Mouse (Mus musculus): ENCODE measurements at regions not wholly inside any gene's neighbourhood (a gene's known extent, or its start where the extent isn't known, plus 50 kb on each side); places are given as distances from the start of the nearest gene placed in this dataset.

- H3K4me1 ChIP-seq = no peaks in the 10 kb centered on the region
- no peak overlapping the region for H3K9ac ChIP-seq
- H3K4me3 ChIP-seq = no peak overlapping the region
- no peaks in the 10 kb centered on the region for H3K36me3 ChIP-seq
- no peak overlapping the region for H3K27ac ChIP-seq
- no peaks in the 10 kb centered on the region for H3K9me3 ChIP-seq (replicated peaks)
- no peak for ATAC-seq
- H3K4me2 ChIP-seq = no peak overlapping the region
- no peaks in the 10 kb centered on the region for H3K27me3 ChIP-seq (replicated peaks)
- WGBS (ENCODE audit: insufficient replicate concordance) = 69% methylated on average over 2 of the region's 2 CpGs
Observed at GRCm38 (mm10) chr10:37407487-37407886, 268.8 kb upstream of the Marcks start.

- H3K4me3 ChIP-seq = no peak overlapping the region
- ATAC-seq = no peak
- H3K4me1 ChIP-seq = no peaks in the 10 kb centered on the region
- H3K9me3 ChIP-seq (replicated peaks) = no peaks in the 10 kb centered on the region
- H3K27me3 ChIP-seq (replicated peaks) = no peaks in the 10 kb centered on the region
- no peak overlapping the region for H3K4me2 ChIP-seq
- H3K9ac ChIP-seq = no peak overlapping the region
- no peak overlapping the region for H3K27ac ChIP-seq
- no peaks in the 10 kb centered on the region for H3K36me3 ChIP-seq
- WGBS (ENCODE audit: insufficient replicate concordance) = 81% methylated on average over 4 of the region's 4 CpGs
Observed at GRCm38 (mm10) chr10:37404933-37405332, 266.2 kb upstream of the Marcks start.

DNA sequence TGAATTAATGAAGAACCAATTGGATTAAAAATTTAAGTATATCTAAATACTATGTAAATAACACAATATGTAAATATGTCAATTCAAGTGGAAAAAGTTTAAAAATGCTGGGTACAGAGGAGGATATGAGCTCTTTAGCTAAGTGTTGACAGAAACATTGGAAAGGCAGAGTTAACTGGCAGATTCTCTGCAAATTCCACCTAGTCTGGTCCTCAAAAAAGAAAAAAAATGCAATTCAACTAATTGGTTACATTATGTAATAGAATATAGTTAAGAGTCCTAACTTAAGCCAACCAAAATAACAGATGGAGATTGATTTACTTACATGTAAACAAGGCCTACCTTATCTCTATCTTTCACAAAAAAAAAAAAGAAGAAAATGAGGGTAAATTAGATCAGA lies 265.7 kb upstream of the Marcks start:
- Histone ChIP-seq H3K9me3 (replicated peaks) (no peaks in the 10 kb centered on the region), H3K4me2 (no peak overlapping the region), H3K4me3 (no peak overlapping the region), H3K27me3 (replicated peaks) (no peaks in the 10 kb centered on the region), H3K9ac (no peak overlapping the region), H3K36me3 (no peaks in the 10 kb centered on the region), H3K27ac (no peak overlapping the region), H3K4me1 (no peaks in the 10 kb centered on the region)
- ATAC-seq = no peak

GRCm38 (mm10) chr10:37402376-37402775 lies 263.7 kb upstream of the Marcks start:
- Histone ChIP-seq H3K9ac (no peak overlapping the region), H3K4me1 (peaks cover 4% of the 10 kb centered on the region; the same call in 1 of the 2 replicates), H3K4me3 (no peak overlapping the region), H3K36me3 (no peaks in the 10 kb centered on the region), H3K27ac (no peak overlapping the region), H3K9me3 (replicated peaks) (no peaks in the 10 kb centered on the region), H3K4me2 (no peak overlapping the region), H3K27me3 (replicated peaks) (no peaks in the 10 kb centered on the region)
- ATAC-seq = no peak
- 76% methylated on average over 1 of the region's 1 CpGs for WGBS (ENCODE audit: insufficient replicate concordance)

DNA sequence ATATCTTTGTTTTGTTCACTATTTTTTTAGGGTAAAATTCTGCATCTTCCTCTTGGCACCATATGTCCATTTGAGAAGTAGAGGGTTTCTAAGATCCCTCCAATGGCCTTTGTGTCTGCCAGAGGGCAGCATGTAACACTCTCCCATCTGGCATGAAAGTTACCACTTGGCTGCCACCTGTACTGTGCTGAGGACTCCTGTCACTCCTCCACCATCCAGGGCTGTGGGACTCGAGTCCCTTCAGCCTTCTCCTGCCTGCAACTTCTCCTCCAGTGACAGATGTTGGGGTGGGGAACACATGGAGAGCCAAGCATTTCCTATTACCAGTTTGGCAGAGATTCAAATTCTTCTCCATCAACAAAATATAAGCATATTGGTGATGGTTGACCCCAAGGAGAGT lies 262.3 kb upstream of the Marcks start:
- H3K9ac ChIP-seq = no peak overlapping the region
- H3K4me2 ChIP-seq = no peak overlapping the region
- H3K4me1 ChIP-seq = peaks cover 8% of the 10 kb centered on the region; the same call in 1 of the 2 replicates
- 14% methylated on average over 1 of the region's 1 CpGs for WGBS (ENCODE audit: insufficient replicate concordance)
- H3K4me3 ChIP-seq = no peak overlapping the region
- H3K27ac ChIP-seq = 0 out of 2 replicates have a peak overlapping the region, but pooled peaks have one; percentile 30
- H3K36me3 ChIP-seq = no peaks in the 10 kb centered on the region
- no peaks in the 10 kb centered on the region for H3K9me3 ChIP-seq (replicated peaks)
- H3K27me3 ChIP-seq (replicated peaks) = no peaks in the 10 kb centered on the region
- no peak for ATAC-seq

DNA sequence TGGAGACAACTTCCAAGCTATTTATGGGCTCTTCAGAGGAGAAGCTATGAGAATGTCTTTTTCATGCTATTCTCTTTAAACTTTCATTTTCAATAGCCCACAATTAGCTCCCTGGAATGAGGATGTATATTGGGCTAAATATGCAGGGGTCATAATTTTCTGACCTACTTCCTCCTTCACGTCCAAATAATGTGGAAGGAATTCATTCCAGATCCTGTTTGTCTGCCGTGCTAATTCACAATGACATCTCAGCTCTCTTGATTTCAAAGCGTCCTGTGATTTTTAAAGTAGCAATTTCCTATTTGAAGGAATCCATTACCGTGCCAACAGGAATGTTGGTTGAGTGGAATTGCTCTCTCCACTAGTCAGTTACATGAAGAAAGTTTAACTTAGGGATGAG lies 261.7 kb upstream of the Marcks start:
- H3K36me3 ChIP-seq = no peaks in the 10 kb centered on the region
- no peak overlapping the region for H3K4me2 ChIP-seq
- 32% methylated on average over 4 of the region's 4 CpGs for WGBS (ENCODE audit: insufficient replicate concordance)
- H3K4me1 ChIP-seq = peaks cover 8% of the 10 kb centered on the region; the same call in 1 of the 2 replicates
- no peaks in the 10 kb centered on the region for H3K27me3 ChIP-seq (replicated peaks)
- H3K27ac ChIP-seq = no peak overlapping the region
- no peaks in the 10 kb centered on the region for H3K9me3 ChIP-seq (replicated peaks)
- ATAC-seq = no peak
- no peak overlapping the region for H3K4me3 ChIP-seq
- H3K9ac ChIP-seq = no peak overlapping the region

DNA sequence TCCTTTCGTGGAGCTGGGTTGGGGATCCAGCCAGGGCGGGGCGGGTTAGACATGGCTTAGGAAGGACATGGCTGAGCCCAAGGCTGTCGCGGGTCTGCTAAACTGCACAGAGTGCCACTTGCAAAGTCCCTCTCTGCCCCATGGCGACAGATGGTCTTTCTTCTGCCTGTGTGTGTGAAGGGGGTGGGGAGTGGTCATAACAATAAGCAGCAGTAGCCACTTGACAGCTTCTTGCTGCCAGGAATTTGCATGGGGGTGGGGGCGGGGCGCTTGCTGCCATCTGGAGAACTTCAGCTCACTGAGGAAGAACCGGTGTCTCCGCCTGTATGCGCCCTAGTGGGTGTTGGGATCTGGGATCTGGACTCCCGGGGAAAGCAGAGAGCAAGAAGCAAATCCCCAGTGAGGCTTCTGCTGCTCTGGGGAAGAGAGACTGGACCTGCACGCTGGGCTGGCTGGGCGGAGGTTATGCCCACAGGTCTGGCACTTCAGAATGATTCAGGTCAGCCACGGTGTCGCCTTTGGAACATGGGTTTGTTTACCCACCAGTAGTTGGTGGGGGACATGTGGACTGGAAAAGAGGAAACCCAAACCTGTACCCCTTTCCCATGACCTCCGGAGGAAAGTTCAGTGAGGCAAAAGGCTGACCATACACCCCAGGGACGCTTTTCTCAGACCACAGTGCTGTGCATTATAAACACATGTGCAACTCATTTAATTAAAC lies 258.7 kb upstream of the Marcks start:
- H3K4me1 ChIP-seq = peaks cover 8% of the 10 kb centered on the region; the same call in 1 of the 2 replicates
- peak overlapping the region; percentile 59 for H3K4me2 ChIP-seq
- no peak overlapping the region for H3K27ac ChIP-seq
- no peaks in the 10 kb centered on the region for H3K27me3 ChIP-seq (replicated peaks)
- H3K36me3 ChIP-seq = no peaks in the 10 kb centered on the region
- ATAC-seq = peak; percentile 49
- peak overlapping the region; percentile 23 for H3K4me3 ChIP-seq
- whole genome bisulfite sequencing (ENCODE audit: insufficient replicate concordance) = 7% methylated on average over 18 of the region's 18 CpGs
- H3K9ac ChIP-seq = no peak overlapping the region; the same call in 1 of the 2 replicates
- no peaks in the 10 kb centered on the region for H3K9me3 ChIP-seq (replicated peaks)

DNA sequence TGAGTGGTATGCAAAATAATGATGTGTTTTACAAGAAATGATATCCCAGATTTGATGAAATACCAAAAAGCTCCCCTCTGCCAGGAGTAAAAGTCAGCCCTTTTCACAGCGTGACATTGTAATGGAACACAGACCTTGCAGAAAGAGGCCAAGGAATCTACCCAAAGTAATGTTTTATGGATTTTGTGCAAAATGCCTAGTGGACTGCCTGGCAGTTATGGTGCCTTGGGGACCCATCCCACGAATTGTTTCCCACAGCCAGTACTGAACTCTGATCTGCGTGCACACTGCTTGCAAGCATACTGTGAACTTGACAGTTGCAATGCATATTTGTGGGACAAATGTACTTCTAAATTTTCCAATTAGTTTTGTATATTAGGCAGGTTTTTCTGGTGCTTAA lies 251.3 kb upstream of the Marcks start:
- Histone ChIP-seq H3K27me3 (replicated peaks) (no peaks in the 10 kb centered on the region), H3K9ac (no peak overlapping the region), H3K4me3 (no peak overlapping the region), H3K4me1 (no peaks in the 10 kb centered on the region), H3K36me3 (no peaks in the 10 kb centered on the region), H3K4me2 (no peak overlapping the region), H3K9me3 (replicated peaks) (no peaks in the 10 kb centered on the region), H3K27ac (no peak overlapping the region)
- ATAC-seq = no peak
- 55% methylated on average over 3 of the region's 3 CpGs for WGBS (ENCODE audit: insufficient replicate concordance)

- Histone ChIP-seq H3K27ac (no peak overlapping the region), H3K9ac (no peak overlapping the region), H3K9me3 (replicated peaks) (no peaks in the 10 kb centered on the region), H3K27me3 (replicated peaks) (no peaks in the 10 kb centered on the region), H3K4me3 (no peak overlapping the region), H3K36me3 (no peaks in the 10 kb centered on the region), H3K4me2 (no peak overlapping the region), H3K4me1 (no peaks in the 10 kb centered on the region)
- no peak for ATAC-seq
Observed at GRCm38 (mm10) chr10:37386216-37386615, 247.5 kb upstream of the Marcks start.

- Histone ChIP-seq H3K27me3 (replicated peaks) (no peaks in the 10 kb centered on the region), H3K9me3 (replicated peaks) (no peaks in the 10 kb centered on the region), H3K4me1 (no peaks in the 10 kb centered on the region), H3K4me2 (no peak overlapping the region), H3K27ac (no peak overlapping the region), H3K9ac (no peak overlapping the region), H3K4me3 (no peak overlapping the region), H3K36me3 (no peaks in the 10 kb centered on the region)
- no peak for ATAC-seq
- 54% methylated on average over 1 of the region's 1 CpGs for WGBS (ENCODE audit: insufficient replicate concordance)
Observed at GRCm38 (mm10) chr10:37380024-37380423, 241.3 kb upstream of the Marcks start.

- no peak for ATAC-seq
- WGBS (ENCODE audit: insufficient replicate concordance) = 45% methylated on average over 4 of the region's 4 CpGs
- H3K27me3 ChIP-seq (replicated peaks) = no peaks in the 10 kb centered on the region
- no peak overlapping the region for H3K27ac ChIP-seq
- no peaks in the 10 kb centered on the region for H3K36me3 ChIP-seq
- H3K9me3 ChIP-seq (replicated peaks) = no peaks in the 10 kb centered on the region
- no peak overlapping the region for H3K9ac ChIP-seq
- H3K4me3 ChIP-seq = no peak overlapping the region
- H3K4me2 ChIP-seq = no peak overlapping the region
- no peaks in the 10 kb centered on the region for H3K4me1 ChIP-seq
Observed at GRCm38 (mm10) chr10:37378002-37378702, 239.4 kb upstream of the Marcks start.

- ATAC-seq = no peak
- no peaks in the 10 kb centered on the region for H3K4me1 ChIP-seq
- 76% methylated on average over 1 of the region's 1 CpGs for WGBS (ENCODE audit: insufficient replicate concordance)
- H3K4me3 ChIP-seq = no peak overlapping the region
- no peak overlapping the region for H3K27ac ChIP-seq
- no peak overlapping the region for H3K4me2 ChIP-seq
- no peak overlapping the region for H3K9ac ChIP-seq
- no peaks in the 10 kb centered on the region for H3K9me3 ChIP-seq (replicated peaks)
- no peaks in the 10 kb centered on the region for H3K36me3 ChIP-seq
- no peaks in the 10 kb centered on the region for H3K27me3 ChIP-seq (replicated peaks)
Observed at GRCm38 (mm10) chr10:37377258-37378001, 238.7 kb upstream of the Marcks start.

Data from liver, embryonic 12.5 days (tissue).